Mouse (Mus musculus): ENCODE results near the gene Slc1a5. TPM values are rescaled to one million over a fixed set of nuclear protein-coding genes. Genes with fewer than 3 reads are reported as not detected.

The Slc1a5 gene
- polyA plus RNA-seq (2015; fragmentation: Nextera tagmentation; extraction: Ambion mirVana) = 49.0 and 55.8 TPM in 2 replicates

GRCm38 (mm10) chr7:16780825-16781554 lies at the start of gene Slc1a5:
TSS of gene Slc1a5 (plus strand) at chr7:16781340.
- no peaks in the 10 kb centered on the region for H3K9me3 ChIP-seq (replicated peaks; ENCODE audit: low read length)
- DNase-seq (ENCODE audit: low spot score) = peak; percentile 98
- ATAC-seq (replicated peaks; ENCODE audit: low FRiP score, low read depth) = peak; percentile 85
- H3K4me3 ChIP-seq (replicated peaks; ENCODE audit: low read depth, low read length) = peak within 1 kb of the TSS; percentile 66
- no peaks in the 10 kb centered on the region for H3K27me3 ChIP-seq (ENCODE audit: insufficient read depth, low read length)
- no peaks in the 10 kb centered on the region for H3K36me3 ChIP-seq (ENCODE audit: insufficient read depth, low read length)
- peak; percentile 35; the same call in 1 of the 2 replicates for TF ChIP-seq CTCF (IDR thresholded peaks at IDR 0.05; ENCODE audit: low read depth)
- peaks cover 21% of the 10 kb centered on the region for H3K4me1 ChIP-seq (replicated peaks; ENCODE audit: insufficient read depth, low read length)
- WGBS = 3% methylated on average over 34 of the region's 34 CpGs
- peak within 1 kb of the TSS; percentile 85 for H3K27ac ChIP-seq
- H3K9ac ChIP-seq (ENCODE audit: low read depth, low read length) = peak within 1 kb of the TSS; percentile 77
- H3K4me2 ChIP-seq (ENCODE audit: low read length) = peak within 1 kb of the TSS; percentile 99

GRCm38 (mm10) chr7:16731893-16732422 lies 49.2 kb upstream of the Slc1a5 start:
- H3K9me3 ChIP-seq (replicated peaks; ENCODE audit: low read length) = no peaks in the 10 kb centered on the region
- H3K27me3 ChIP-seq (ENCODE audit: insufficient read depth, low read length) = no peaks in the 10 kb centered on the region
- peaks cover 5% of the 10 kb centered on the region for H3K4me1 ChIP-seq (replicated peaks; ENCODE audit: insufficient read depth, low read length)
- peak; percentile 53 for DNase-seq (ENCODE audit: low spot score)
- no peaks in the 10 kb centered on the region for H3K36me3 ChIP-seq (ENCODE audit: insufficient read depth, low read length)
- H3K27ac ChIP-seq = peak overlapping the region; percentile 77
- no peak overlapping the region for H3K4me3 ChIP-seq (replicated peaks; ENCODE audit: low read depth, low read length)
- 5% methylated on average over 7 of the region's 7 CpGs for WGBS
- no peak overlapping the region for H3K4me2 ChIP-seq (ENCODE audit: low read length)
- no peak for TF ChIP-seq CTCF (IDR thresholded peaks at IDR 0.05; ENCODE audit: low read depth)
- no peak for ATAC-seq (replicated peaks; ENCODE audit: low FRiP score, low read depth)
- H3K9ac ChIP-seq (ENCODE audit: low read depth, low read length) = no peak overlapping the region

GRCm38 (mm10) chr7:16737606-16738072 lies 43.5 kb upstream of the Slc1a5 start:
- Histone ChIP-seq H3K36me3 (ENCODE audit: insufficient read depth, low read length) (no peaks in the 10 kb centered on the region), H3K27ac (no peak overlapping the region), H3K4me2 (ENCODE audit: low read length) (peak overlapping the region; percentile 50), H3K27me3 (ENCODE audit: insufficient read depth, low read length) (no peaks in the 10 kb centered on the region), H3K4me1 (replicated peaks; ENCODE audit: insufficient read depth, low read length) (peaks cover 6% of the 10 kb centered on the region; the same call in 1 of the 2 replicates), H3K9me3 (replicated peaks; ENCODE audit: low read length) (no peaks in the 10 kb centered on the region), H3K4me3 (replicated peaks; ENCODE audit: low read depth, low read length) (0 out of 2 replicates have a peak overlapping the region, but pooled peaks have one; percentile 82), H3K9ac (ENCODE audit: low read depth, low read length) (peak overlapping the region; percentile 35; the same call in 1 of the 2 replicates)
- no peak for DNase-seq (ENCODE audit: low spot score)
- 47% methylated on average over 10 of the region's 10 CpGs for WGBS
- ATAC-seq (replicated peaks; ENCODE audit: low FRiP score, low read depth) = no peak
- TF ChIP-seq CTCF (IDR thresholded peaks at IDR 0.05; ENCODE audit: low read depth) = no peak

- H3K36me3 ChIP-seq (ENCODE audit: insufficient read depth, low read length) = peaks cover 4% of the 10 kb centered on the region; the same call in 1 of the 2 replicates
- TF ChIP-seq CTCF (IDR thresholded peaks at IDR 0.05; ENCODE audit: low read depth) = no peak; the same call in 1 of the 2 replicates
- H3K9me3 ChIP-seq (replicated peaks; ENCODE audit: low read length) = no peaks in the 10 kb centered on the region
- H3K27me3 ChIP-seq (ENCODE audit: insufficient read depth, low read length) = no peaks in the 10 kb centered on the region
- H3K4me3 ChIP-seq (replicated peaks; ENCODE audit: low read depth, low read length) = peak within 1 kb of the TSS; percentile 82
- WGBS = under 1% methylated on average over 34 of the region's 34 CpGs
- ATAC-seq (replicated peaks; ENCODE audit: low FRiP score, low read depth) (peak; percentile 96), DNase-seq (ENCODE audit: low spot score) (peak; percentile 99)
- H3K4me1 ChIP-seq (replicated peaks; ENCODE audit: insufficient read depth, low read length) = peaks cover 6% of the 10 kb centered on the region; the same call in 1 of the 2 replicates
- peak within 1 kb of the TSS; percentile 65 for H3K27ac ChIP-seq
- H3K9ac ChIP-seq (ENCODE audit: low read depth, low read length) = peak within 1 kb of the TSS; percentile 89
- H3K4me2 ChIP-seq (ENCODE audit: low read length) = peak within 1 kb of the TSS; percentile 80
These were observed 43.0 kb upstream of the Slc1a5 start, which contains the start of gene Ap2s1 for GRCm38 (mm10) chr7:16738073-16738696. TSS of gene Ap2s1 (plus strand) at chr7:16738410.

GRCm38 (mm10) chr7:16739056-16739604 lies 42.0 kb upstream of the Slc1a5 start:
- Histone ChIP-seq H3K36me3 (ENCODE audit: insufficient read depth, low read length) (peaks cover 12% of the 10 kb centered on the region; the same call in 1 of the 2 replicates), H3K27ac (peak overlapping the region; percentile 65), H3K4me1 (replicated peaks; ENCODE audit: insufficient read depth, low read length) (peaks cover 6% of the 10 kb centered on the region; the same call in 1 of the 2 replicates), H3K4me3 (replicated peaks; ENCODE audit: low read depth, low read length) (peak overlapping the region; percentile 82), H3K9ac (ENCODE audit: low read depth, low read length) (peak overlapping the region; percentile 89), H3K9me3 (replicated peaks; ENCODE audit: low read length) (no peaks in the 10 kb centered on the region), H3K4me2 (ENCODE audit: low read length) (peak overlapping the region; percentile 80), H3K27me3 (ENCODE audit: insufficient read depth, low read length) (no peaks in the 10 kb centered on the region)
- no peak for ATAC-seq (replicated peaks; ENCODE audit: low FRiP score, low read depth)
- WGBS = 48% methylated on average over 10 of the region's 10 CpGs
- DNase-seq (ENCODE audit: low spot score) = no peak
- no peak for TF ChIP-seq CTCF (IDR thresholded peaks at IDR 0.05; ENCODE audit: low read depth)

- peaks cover 44% of the 10 kb centered on the region; the same call in 1 of the 2 replicates for H3K36me3 ChIP-seq (ENCODE audit: insufficient read depth, low read length)
These were observed 35.8 kb upstream of the Slc1a5 start for GRCm38 (mm10) chr7:16745373-16745772.

More at GRCm38 (mm10) chr7:16745373-16745772, 35.8 kb upstream of the Slc1a5 start:
- ATAC-seq (replicated peaks; ENCODE audit: low FRiP score, low read depth) (no peak), DNase-seq (ENCODE audit: low spot score) (no peak)
- Histone ChIP-seq H3K4me1 (replicated peaks; ENCODE audit: insufficient read depth, low read length) (no peaks in the 10 kb centered on the region), H3K4me2 (ENCODE audit: low read length) (no peak overlapping the region), H3K9ac (ENCODE audit: low read depth, low read length) (no peak overlapping the region), H3K4me3 (replicated peaks; ENCODE audit: low read depth, low read length) (no peak overlapping the region), H3K27me3 (ENCODE audit: insufficient read depth, low read length) (no peaks in the 10 kb centered on the region), H3K9me3 (replicated peaks; ENCODE audit: low read length) (no peaks in the 10 kb centered on the region), H3K27ac (no peak overlapping the region)
- 91% methylated on average over 4 of the region's 4 CpGs for WGBS
- no peak for TF ChIP-seq CTCF (IDR thresholded peaks at IDR 0.05; ENCODE audit: low read depth)

All from kidney, postnatal 0 days (tissue).